Mouse (Mus musculus): Measurements from ENCODE around the gene Ffar1. TPM values are rescaled to one million over a fixed set of nuclear protein-coding genes. Genes with fewer than 3 reads are reported as not detected.
"Not testable (repeated sequence)": the region's sequence is repeated elsewhere in the genome, so short reads cannot be mapped to it uniquely, and the experiment has no call there.

Ffar1 gene
- polyA plus RNA-seq, 1 experiment from 2014 or later: not detected

DNA sequence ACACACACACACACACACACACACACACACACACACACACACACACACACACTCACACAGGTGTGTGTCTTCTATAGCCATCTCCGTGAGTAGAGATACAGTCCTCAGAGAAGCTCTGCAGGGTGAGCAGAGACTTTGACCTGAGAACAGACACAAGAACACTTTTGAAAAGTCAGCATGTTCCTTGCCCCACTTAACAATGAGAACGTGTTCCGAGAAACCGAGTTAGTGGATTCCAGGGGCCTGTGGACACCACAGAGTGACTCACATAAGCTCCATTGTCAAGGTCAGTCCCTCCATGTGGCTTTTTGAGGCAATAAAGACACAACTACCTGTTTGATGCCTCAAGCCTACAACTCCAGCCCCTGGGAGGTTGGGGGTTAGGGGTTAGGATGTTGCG is 14.0 kb downstream of the Ffar1 start:
- no peak overlapping the region for H3K27ac ChIP-seq
- 53% methylated on average over 5 of the region's 5 CpGs for WGBS
- H3K4me3 ChIP-seq: no peak overlapping the region
- no peak for ATAC-seq (ENCODE audit: borderline replicate concordance, extremely low read depth, low FRiP score, low TSS enrichment)
- no peaks in the 10 kb centered on the region for H3K9me3 ChIP-seq
- no peaks in the 10 kb centered on the region for H3K36me3 ChIP-seq
- H3K4me2 ChIP-seq: no peak overlapping the region
- no peak overlapping the region for H3K9ac ChIP-seq
- H3K4me1 ChIP-seq: no peaks in the 10 kb centered on the region
- no peaks in the 10 kb centered on the region for H3K27me3 ChIP-seq

DNA sequence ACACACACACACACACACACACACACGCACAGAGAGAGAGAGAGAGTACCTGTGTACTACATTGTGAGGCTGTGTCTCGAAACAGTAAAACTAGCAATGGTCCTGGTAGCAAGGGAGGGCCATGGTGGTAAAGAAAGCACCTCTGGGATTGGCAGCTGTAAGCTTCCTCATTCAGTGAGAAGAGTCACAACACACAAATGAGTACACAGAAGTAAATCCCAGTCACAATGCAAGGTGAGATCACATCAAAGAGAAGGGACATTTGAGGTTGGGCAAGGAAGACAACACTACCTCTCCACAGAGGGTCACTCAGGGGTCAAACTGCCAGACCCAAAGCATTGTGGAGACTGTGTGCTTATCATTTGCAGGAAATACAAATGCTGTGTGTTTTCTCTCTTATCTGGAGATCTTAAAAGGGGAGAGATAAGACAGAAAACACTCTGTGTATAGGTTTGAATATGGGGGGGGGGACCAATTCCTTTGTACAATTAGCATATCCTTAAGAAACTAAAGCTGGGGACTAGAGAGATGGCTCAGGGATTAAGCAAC is 14.8 kb downstream of the Ffar1 start:
- no peaks in the 10 kb centered on the region for H3K9me3 ChIP-seq
- no peaks in the 10 kb centered on the region for H3K36me3 ChIP-seq
- H3K4me2 ChIP-seq: no peak overlapping the region
- H3K27ac ChIP-seq: no peak overlapping the region
- H3K4me1 ChIP-seq: no peaks in the 10 kb centered on the region
- 57% methylated on average over 2 of the region's 2 CpGs for WGBS
- no peaks in the 10 kb centered on the region for H3K27me3 ChIP-seq
- no peak overlapping the region for H3K9ac ChIP-seq
- no peak for ATAC-seq (ENCODE audit: borderline replicate concordance, extremely low read depth, low FRiP score, low TSS enrichment)
- no peak overlapping the region for H3K4me3 ChIP-seq

DNA sequence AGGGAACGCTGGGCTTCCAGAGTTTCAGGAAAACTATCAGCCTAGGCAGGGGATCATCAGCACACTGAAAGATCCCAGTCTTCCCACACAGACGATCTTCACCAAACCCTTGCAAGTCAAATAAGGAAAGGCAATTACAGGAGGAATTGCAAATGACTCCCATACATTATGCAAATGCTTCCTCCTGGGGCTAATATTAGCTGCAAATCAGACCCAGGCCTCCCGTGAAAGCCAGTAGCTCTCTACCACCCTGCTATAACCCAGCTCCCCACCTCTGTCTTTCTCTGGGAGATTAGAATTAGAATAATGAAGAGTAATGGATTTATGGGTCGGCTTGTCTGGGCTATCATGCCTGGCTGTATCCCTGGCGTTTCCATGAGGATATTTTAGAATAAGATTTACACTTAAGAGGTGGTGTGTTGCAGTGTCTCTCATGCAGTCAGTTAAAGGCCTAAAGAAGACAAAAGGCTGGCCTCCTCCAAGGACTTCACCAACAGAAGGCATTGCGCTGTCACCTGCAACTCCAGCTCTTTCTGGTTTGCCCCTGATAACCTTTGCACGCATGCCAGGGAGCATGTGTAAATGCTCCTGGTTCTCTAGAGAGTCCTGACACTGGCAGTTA is 16.6 kb downstream of the Ffar1 start:
- ATAC-seq (ENCODE audit: borderline replicate concordance, extremely low read depth, low FRiP score, low TSS enrichment): no peak
- H3K4me3 ChIP-seq: no peak overlapping the region
- H3K4me2 ChIP-seq: no peak overlapping the region
- H3K36me3 ChIP-seq: no peaks in the 10 kb centered on the region
- no peaks in the 10 kb centered on the region for H3K9me3 ChIP-seq
- H3K27me3 ChIP-seq: no peaks in the 10 kb centered on the region
- no peaks in the 10 kb centered on the region for H3K4me1 ChIP-seq
- WGBS: 25% methylated on average over 7 of the region's 7 CpGs
- H3K9ac ChIP-seq: no peak overlapping the region
- H3K27ac ChIP-seq: no peak overlapping the region

DNA sequence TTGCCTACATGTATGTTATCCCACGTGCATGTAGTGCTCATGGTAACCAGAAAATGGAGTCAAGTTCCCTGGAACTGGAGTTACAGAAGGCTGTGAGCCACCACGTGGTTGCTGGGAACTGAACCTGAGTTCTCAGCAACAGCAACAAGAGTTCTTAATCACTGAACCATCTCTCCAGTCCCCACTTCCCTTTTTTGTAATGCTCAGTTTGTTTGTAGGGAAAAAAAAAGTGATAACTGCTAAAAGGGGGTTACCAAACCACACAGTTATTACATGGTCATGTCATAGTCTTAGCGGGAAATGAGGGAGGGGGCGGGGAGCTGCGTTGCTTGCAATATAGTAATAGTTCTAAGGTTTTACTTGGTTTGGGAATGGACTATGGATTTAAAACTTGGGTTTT is 19.3 kb downstream of the Ffar1 start:
- Histone ChIP-seq H3K27ac (no peak overlapping the region), H3K4me3 (no peak overlapping the region), H3K36me3 (no peaks in the 10 kb centered on the region), H3K27me3 (no peaks in the 10 kb centered on the region), H3K9ac (no peak overlapping the region), H3K9me3 (no peaks in the 10 kb centered on the region), H3K4me2 (no peak overlapping the region), H3K4me1 (no peaks in the 10 kb centered on the region)
- no peak for ATAC-seq (ENCODE audit: borderline replicate concordance, extremely low read depth, low FRiP score, low TSS enrichment)
- WGBS: 76% methylated on average over 5 of the region's 5 CpGs

DNA sequence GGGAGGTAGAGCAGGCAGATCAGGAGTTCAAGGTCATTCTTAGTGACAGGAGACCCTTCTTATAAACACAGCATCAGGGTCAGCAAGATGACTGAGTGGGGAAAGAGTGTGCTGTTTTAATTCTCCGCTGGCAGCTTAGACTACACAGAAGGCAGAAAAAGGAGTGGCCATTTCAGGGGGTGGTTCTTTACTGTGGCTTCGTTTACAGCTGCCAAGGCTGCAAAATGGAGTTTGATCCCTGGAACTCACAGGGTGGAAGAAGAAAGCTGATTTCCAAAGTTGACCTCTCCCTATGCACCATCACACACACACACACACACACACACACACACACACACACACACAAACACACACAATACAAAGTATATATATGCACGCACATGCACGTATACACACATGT is 20.0 kb downstream of the Ffar1 start:
- ATAC-seq (ENCODE audit: borderline replicate concordance, extremely low read depth, low FRiP score, low TSS enrichment): no peak
- WGBS: 71% methylated on average over 4 of the region's 4 CpGs
- no peaks in the 10 kb centered on the region for H3K36me3 ChIP-seq
- H3K4me3 ChIP-seq: no peak overlapping the region
- no peak overlapping the region for H3K4me2 ChIP-seq
- no peaks in the 10 kb centered on the region for H3K27me3 ChIP-seq
- no peak overlapping the region for H3K27ac ChIP-seq
- H3K4me1 ChIP-seq: no peaks in the 10 kb centered on the region
- H3K9ac ChIP-seq: no peak overlapping the region
- H3K9me3 ChIP-seq: no peaks in the 10 kb centered on the region

DNA sequence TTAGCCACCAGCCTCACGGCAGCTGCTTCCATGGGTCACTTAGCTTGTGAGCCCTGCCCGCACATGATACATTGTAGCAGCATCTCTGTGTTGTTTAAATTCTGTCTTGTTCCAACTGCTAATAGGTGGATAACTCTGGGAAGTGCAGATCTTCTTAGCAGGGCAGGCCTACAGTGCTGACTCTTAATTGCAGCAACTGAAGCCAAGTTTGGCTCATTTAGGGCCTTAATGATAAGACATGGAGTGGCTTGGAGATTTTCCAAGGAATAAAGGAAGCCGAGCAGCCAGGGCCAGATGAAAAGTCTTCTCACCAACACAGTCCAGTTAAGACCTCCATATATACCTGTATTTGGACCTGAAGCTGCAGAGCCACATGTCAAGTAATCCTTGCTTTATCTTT is 21.1 kb downstream of the Ffar1 start:
- H3K4me1 ChIP-seq: no peaks in the 10 kb centered on the region
- no peaks in the 10 kb centered on the region for H3K36me3 ChIP-seq
- H3K27me3 ChIP-seq: no peaks in the 10 kb centered on the region
- 49% methylated on average over 3 of the region's 3 CpGs for WGBS
- no peak overlapping the region for H3K9ac ChIP-seq
- H3K27ac ChIP-seq: no peak overlapping the region
- ATAC-seq (ENCODE audit: borderline replicate concordance, extremely low read depth, low FRiP score, low TSS enrichment): no peak
- no peak overlapping the region for H3K4me3 ChIP-seq
- no peaks in the 10 kb centered on the region for H3K9me3 ChIP-seq
- no peak overlapping the region for H3K4me2 ChIP-seq

DNA sequence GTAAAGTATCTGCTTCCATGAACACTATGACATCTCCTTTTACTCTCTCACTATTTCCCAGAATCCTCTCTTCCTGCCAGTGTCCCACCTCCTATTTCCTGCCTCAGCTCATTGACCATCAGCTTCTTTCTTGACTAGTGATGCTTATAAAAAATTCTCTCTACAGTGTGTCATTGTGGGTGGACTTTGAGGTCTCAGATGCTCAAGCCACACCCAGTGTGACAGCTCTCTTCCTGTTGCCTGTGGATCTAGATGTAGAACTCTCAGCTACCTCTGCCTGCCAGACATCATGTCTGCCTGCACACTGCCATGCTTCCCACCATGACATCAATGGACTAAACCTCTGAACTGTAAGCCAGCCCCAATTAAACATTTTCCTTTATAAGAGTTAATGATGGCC is 24.1 kb downstream of the Ffar1 start:
- Histone ChIP-seq H3K9ac (no peak overlapping the region), H3K27me3 (no peaks in the 10 kb centered on the region), H3K4me1 (no peaks in the 10 kb centered on the region), H3K9me3 (no peaks in the 10 kb centered on the region), H3K4me2 (no peak overlapping the region), H3K27ac (no peak overlapping the region), H3K4me3 (no peak overlapping the region), H3K36me3 (no peaks in the 10 kb centered on the region)
- ATAC-seq (ENCODE audit: borderline replicate concordance, extremely low read depth, low FRiP score, low TSS enrichment): no peak

DNA sequence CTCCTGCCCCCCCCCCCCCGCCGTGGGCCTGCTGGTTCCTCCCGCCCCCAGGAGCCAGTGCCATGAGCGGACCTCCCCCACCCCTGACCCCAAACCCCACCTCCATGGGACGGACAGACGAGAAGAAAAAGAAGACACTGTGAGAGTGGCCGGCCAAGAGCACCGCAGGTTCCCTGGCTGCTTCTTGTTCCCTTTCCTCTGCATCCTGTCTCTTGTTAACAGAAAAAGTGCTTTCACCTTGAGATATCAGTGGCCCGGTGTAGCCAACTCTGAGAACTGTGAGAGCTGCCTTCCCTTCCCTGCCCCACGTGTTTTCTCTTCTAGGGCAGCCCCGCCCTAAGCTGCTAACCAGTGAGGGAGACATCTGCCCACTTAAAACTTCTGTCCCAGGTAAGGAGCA is 28.7 kb downstream of the Ffar1 start:
- not testable (repeated sequence) for H3K4me1 ChIP-seq; H3K4me3 ChIP-seq; H3K27me3 ChIP-seq; ATAC-seq (ENCODE audit: borderline replicate concordance, extremely low read depth, low FRiP score, low TSS enrichment); H3K9ac ChIP-seq; H3K9me3 ChIP-seq; H3K27ac ChIP-seq; H3K4me2 ChIP-seq; H3K36me3 ChIP-seq
- 24% methylated on average over 8 of the region's 11 CpGs for WGBS

DNA sequence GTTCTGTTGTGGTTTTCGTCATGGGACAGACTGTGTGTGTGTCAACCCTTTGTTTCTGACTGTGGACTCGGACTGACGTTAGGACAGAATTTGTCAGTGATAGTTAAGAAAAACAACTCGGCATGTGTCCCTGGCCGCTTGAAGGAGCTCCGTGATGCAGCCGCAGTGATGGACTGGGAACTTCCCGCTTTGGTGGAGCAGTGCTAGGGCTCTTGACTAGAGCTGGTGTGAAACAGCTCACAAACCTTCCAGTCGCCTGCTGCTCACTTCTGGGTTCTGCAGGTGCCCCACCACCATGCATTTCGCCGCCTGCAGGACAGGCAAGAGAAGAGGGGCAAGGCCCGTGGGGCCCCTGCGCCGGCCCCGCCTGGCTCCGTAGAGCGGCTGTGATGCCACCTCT is 29.1 kb downstream of the Ffar1 start:
- Histone ChIP-seq H3K9me3 (no peaks in the 10 kb centered on the region), H3K4me2 (no peak overlapping the region), H3K27me3 (no peaks in the 10 kb centered on the region), H3K4me3 (no peak overlapping the region), H3K4me1 (no peaks in the 10 kb centered on the region), H3K36me3 (no peaks in the 10 kb centered on the region), H3K27ac (no peak overlapping the region), H3K9ac (no peak overlapping the region)
- ATAC-seq (ENCODE audit: borderline replicate concordance, extremely low read depth, low FRiP score, low TSS enrichment): no peak
- WGBS: 68% methylated on average over 15 of the region's 17 CpGs

DNA sequence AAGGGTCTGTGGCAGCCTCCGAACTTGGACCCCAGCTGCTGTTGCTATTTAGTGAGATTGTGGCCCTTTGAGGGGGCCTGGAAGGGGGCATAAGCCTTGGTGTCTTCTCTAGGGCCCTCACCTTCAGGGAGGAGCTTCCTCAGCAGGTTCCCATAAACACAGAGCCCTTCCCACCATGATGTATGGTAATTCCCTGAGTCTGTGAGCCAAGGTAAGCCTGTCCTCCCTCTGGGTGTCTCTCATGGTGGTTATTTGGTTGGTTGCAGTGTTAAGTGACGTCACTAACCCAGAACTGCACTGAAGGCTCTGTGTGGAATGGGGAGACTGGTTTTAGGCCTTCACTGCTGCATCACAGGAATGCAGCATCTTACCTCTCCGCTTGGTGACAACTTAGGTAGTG is 31.9 kb downstream of the Ffar1 start:
- Histone ChIP-seq H3K4me3 (no peak overlapping the region), H3K9ac (no peak overlapping the region), H3K27me3 (no peaks in the 10 kb centered on the region), H3K4me1 (no peaks in the 10 kb centered on the region), H3K27ac (no peak overlapping the region), H3K4me2 (no peak overlapping the region), H3K9me3 (no peaks in the 10 kb centered on the region), H3K36me3 (no peaks in the 10 kb centered on the region)
- no peak for ATAC-seq (ENCODE audit: borderline replicate concordance, extremely low read depth, low FRiP score, low TSS enrichment)
- WGBS: 63% methylated on average over 3 of the region's 3 CpGs

DNA sequence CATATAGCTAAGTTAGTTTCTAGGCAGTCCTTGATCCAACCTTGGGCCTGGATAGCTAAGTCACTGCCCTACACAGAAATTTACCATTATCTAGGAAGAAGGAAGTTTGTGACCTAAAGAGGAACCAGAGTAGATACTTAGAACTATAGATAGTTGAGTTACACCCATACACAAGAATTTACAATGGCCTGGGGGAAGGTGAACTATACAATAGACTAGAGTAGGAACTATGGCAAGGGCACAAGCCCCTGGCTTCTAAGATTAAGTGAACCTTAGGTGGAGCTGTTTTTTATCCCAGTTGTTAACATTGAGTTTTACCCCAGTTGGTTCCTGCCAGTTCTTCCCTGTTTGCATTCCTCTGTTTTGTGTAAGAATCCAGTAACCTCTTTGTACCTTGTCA is 32.5 kb downstream of the Ffar1 start:
- not testable (repeated sequence) for H3K9me3 ChIP-seq; H3K4me1 ChIP-seq; ATAC-seq (ENCODE audit: borderline replicate concordance, extremely low read depth, low FRiP score, low TSS enrichment); H3K4me3 ChIP-seq; H3K4me2 ChIP-seq; H3K9ac ChIP-seq; H3K27ac ChIP-seq; H3K27me3 ChIP-seq; H3K36me3 ChIP-seq

DNA sequence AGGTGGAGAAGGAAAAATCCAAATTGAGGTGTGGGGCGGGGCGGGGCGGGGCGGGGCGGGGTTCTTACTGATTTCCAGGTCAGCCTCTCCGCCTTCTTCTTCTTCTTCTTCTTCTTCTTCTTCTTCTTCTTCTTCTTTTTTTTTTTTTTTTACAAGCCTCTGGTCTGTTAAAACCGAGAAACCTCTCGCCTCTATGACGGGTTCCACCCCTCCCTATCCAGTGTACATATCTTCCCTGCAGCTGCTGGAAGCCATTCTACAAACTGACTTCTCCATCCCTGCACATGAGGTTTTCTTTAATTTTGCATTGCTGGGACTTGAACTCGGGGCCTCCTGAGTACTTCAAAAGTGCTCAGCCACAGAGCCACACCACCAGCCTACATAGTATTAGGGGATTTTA is 34.7 kb downstream of the Ffar1 start:
- WGBS: 86% methylated on average over 10 of the region's 10 CpGs
- Histone ChIP-seq H3K4me3 (no peak overlapping the region), H3K36me3 (no peaks in the 10 kb centered on the region), H3K9ac (no peak overlapping the region), H3K27ac (no peak overlapping the region), H3K27me3 (no peaks in the 10 kb centered on the region), H3K4me2 (no peak overlapping the region), H3K4me1 (no peaks in the 10 kb centered on the region), H3K9me3 (no peaks in the 10 kb centered on the region)
- ATAC-seq (ENCODE audit: borderline replicate concordance, extremely low read depth, low FRiP score, low TSS enrichment): no peak

DNA sequence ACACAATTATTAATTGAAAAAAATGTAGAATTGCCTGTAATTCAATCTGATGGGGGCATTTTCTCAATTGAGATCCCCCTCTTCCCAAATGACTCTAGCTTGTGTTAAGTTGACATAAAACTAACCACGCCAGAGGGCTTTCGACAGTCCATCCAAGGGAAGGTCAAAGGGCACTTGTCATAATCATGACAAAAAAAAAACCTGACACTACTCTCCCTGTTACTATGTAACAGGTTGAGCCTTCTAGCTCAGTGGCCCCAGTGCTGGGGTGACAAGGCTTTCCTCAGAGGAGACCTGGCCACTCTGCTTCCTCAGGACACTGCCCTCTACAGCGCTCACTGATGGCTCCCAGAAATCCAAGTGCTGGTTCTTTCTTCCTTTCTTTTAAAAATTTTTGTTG is 37.1 kb downstream of the Ffar1 start:
- Histone ChIP-seq H3K9me3 (no peaks in the 10 kb centered on the region), H3K4me3 (no peak overlapping the region), H3K27me3 (no peaks in the 10 kb centered on the region), H3K4me2 (no peak overlapping the region), H3K4me1 (peaks cover 13% of the 10 kb centered on the region), H3K36me3 (no peaks in the 10 kb centered on the region), H3K27ac (no peak overlapping the region), H3K9ac (no peak overlapping the region)
- no peak for ATAC-seq (ENCODE audit: borderline replicate concordance, extremely low read depth, low FRiP score, low TSS enrichment)
- 84% methylated on average over 3 of the region's 3 CpGs for WGBS
